Mouse (Mus musculus): ENCODE data around the gene Plin5.
"Not testable (repeated sequence)": the region's sequence is repeated elsewhere in the genome, so short reads cannot be mapped to it uniquely, and the experiment has no call there.

Plin5 gene

GRCm38 (mm10) chr17:56074097-56074826 is 43.1 kb downstream of the Plin5 start:
- in situ Hi-C loops (cut with MseI, MboI) = no loop called here

GRCm38 (mm10) chr17:56072243-56072642 is 45.2 kb downstream of the Plin5 start:
- in situ Hi-C loops (cut with MseI, MboI) = no loop called here

GRCm38 (mm10) chr17:56071126-56071525 is 46.3 kb downstream of the Plin5 start:
- in situ Hi-C loops (cut with MseI, MboI) = no loop called here

GRCm38 (mm10) chr17:56069066-56069465 is 48.3 kb downstream of the Plin5 start:
- in situ Hi-C loops (cut with MseI, MboI) = no loop called here

- in situ Hi-C loops (cut with MseI, MboI) = no loop called here
Measured at GRCm38 (mm10) chr17:56066451-56066850, 50.9 kb downstream of the Plin5 start.

GRCm38 (mm10) chr17:56065715-56066114 is 51.7 kb downstream of the Plin5 start:
- in situ Hi-C loops (cut with MseI, MboI) = not testable (repeated sequence)

GRCm38 (mm10) chr17:56062081-56062480 is 55.3 kb downstream of the Plin5 start:
- in situ Hi-C loops (cut with MseI, MboI) = no loop called here

Measured in mouse trophoblast stem cell (cell line).